Mouse (Mus musculus): ENCODE measurements around the gene Ctnna2. TPM values are rescaled to one million over a fixed set of nuclear protein-coding genes. Genes with fewer than 3 reads are reported as not detected.

Ctnna2 gene
- total RNA-seq, 2 experiments from 2014 or later, result 149 to 158 TPM

GRCm38 (mm10) chr6:77603914-77604313 is 375.6 kb downstream of the Ctnna2 start:
- DNase-seq (ENCODE audit: low spot score in 2 of 2), result peak in 1 of 2 experiments; percentile 20

GRCm38 (mm10) chr6:77599244-77599643 is 380.3 kb downstream of the Ctnna2 start:
- no peak for DNase-seq (ENCODE audit: low spot score in 2 of 2)

- no peak for DNase-seq (ENCODE audit: low spot score in 2 of 2)
Observed at GRCm38 (mm10) chr6:77582568-77582967, 396.9 kb downstream of the Ctnna2 start.

GRCm38 (mm10) chr6:77580926-77581325 is 398.6 kb downstream of the Ctnna2 start:
- DNase-seq (ENCODE audit: low spot score in 2 of 2), result no peak

GRCm38 (mm10) chr6:77578612-77579011 is 400.9 kb downstream of the Ctnna2 start:
- no peak for DNase-seq (ENCODE audit: low spot score in 2 of 2)

GRCm38 (mm10) chr6:77577585-77577984 is 401.9 kb downstream of the Ctnna2 start:
- DNase-seq (ENCODE audit: low spot score in 2 of 2), result no peak

GRCm38 (mm10) chr6:77572614-77573013 is 406.9 kb downstream of the Ctnna2 start:
- DNase-seq (ENCODE audit: low spot score in 2 of 2), result peak; percentile 41 to 53

GRCm38 (mm10) chr6:77569851-77570250 is 409.6 kb downstream of the Ctnna2 start:
- DNase-seq (ENCODE audit: low spot score in 2 of 2), result no peak

- DNase-seq (ENCODE audit: low spot score in 2 of 2), result no peak
Observed at GRCm38 (mm10) chr6:77556181-77556580, 423.3 kb downstream of the Ctnna2 start.

- DNase-seq (ENCODE audit: low spot score in 2 of 2), result peak in 1 of 2 experiments; percentile 12
Observed at GRCm38 (mm10) chr6:77537055-77537807, 442.3 kb downstream of the Ctnna2 start.

GRCm38 (mm10) chr6:77527636-77528035 is 451.9 kb downstream of the Ctnna2 start:
- DNase-seq (ENCODE audit: low spot score in 2 of 2), result no peak

GRCm38 (mm10) chr6:77521836-77522235 is 457.7 kb downstream of the Ctnna2 start:
- DNase-seq (ENCODE audit: low spot score in 2 of 2), result no peak

- DNase-seq (ENCODE audit: low spot score in 2 of 2), result no peak
Observed at GRCm38 (mm10) chr6:77516515-77516914, 463.0 kb downstream of the Ctnna2 start.

GRCm38 (mm10) chr6:77511805-77512204 is 467.7 kb downstream of the Ctnna2 start:
- no peak for DNase-seq (ENCODE audit: low spot score in 2 of 2)

GRCm38 (mm10) chr6:77491721-77492120 is 487.8 kb downstream of the Ctnna2 start:
- DNase-seq (ENCODE audit: low spot score in 2 of 2), result no peak

GRCm38 (mm10) chr6:77486658-77487057 is 492.8 kb downstream of the Ctnna2 start:
- no peak for DNase-seq (ENCODE audit: low spot score in 2 of 2)

GRCm38 (mm10) chr6:77482081-77482480 is 497.4 kb downstream of the Ctnna2 start:
- DNase-seq (ENCODE audit: low spot score in 2 of 2), result no peak

GRCm38 (mm10) chr6:77475354-77475753 is 504.1 kb downstream of the Ctnna2 start:
- DNase-seq (ENCODE audit: low spot score in 2 of 2), result peak; percentile 66 to 76

GRCm38 (mm10) chr6:77473256-77473655 is 506.2 kb downstream of the Ctnna2 start:
- DNase-seq (ENCODE audit: low spot score in 2 of 2), result peak; percentile 19 to 28

- no peak for DNase-seq (ENCODE audit: low spot score in 2 of 2)
Observed at GRCm38 (mm10) chr6:77468058-77468457, 511.4 kb downstream of the Ctnna2 start.

GRCm38 (mm10) chr6:77462737-77463136 is 516.8 kb downstream of the Ctnna2 start:
- no peak for DNase-seq (ENCODE audit: low spot score in 2 of 2)

GRCm38 (mm10) chr6:77457919-77458318 is 521.6 kb downstream of the Ctnna2 start:
- DNase-seq (ENCODE audit: low spot score in 2 of 2), result no peak

GRCm38 (mm10) chr6:77446861-77447260 is 532.6 kb downstream of the Ctnna2 start:
- no peak for DNase-seq (ENCODE audit: low spot score in 2 of 2)

All from layer of hippocampus, postnatal 10 days (tissue).